11 mouse cellular contexts compared by ENCODE assay signal in the genomic region with DNA sequence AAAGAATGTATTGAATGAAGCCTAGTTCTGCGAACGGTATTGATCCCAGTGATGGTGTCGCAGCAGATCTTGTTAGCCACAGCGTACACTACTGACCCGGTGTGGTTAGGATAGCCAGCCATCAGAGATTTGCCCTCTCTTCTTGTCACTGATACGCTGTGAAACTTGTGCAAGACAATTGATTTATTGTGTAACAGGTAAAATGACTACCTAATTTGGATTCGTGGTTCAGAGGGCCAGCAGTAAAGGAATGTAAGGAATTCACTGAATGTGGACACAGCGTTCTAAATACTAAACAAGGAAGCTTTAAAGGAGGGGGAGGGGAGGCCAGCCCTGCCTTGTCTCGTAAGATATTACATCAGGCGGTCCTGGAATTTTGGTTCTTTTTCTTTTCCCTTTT.
A peak's percentile ranks its signal among the peaks of the same experiment; 100 is the strongest.
DNase-seq lines count a peak whose midpoint lies in the region; ATAC-seq and TF ChIP-seq lines count a peak whose summit lies in the region.
"Had no signal": no experiment of that assay in that cellular context is flagged by ENCODE, and none has a peak within 500 bp of the region (broad histone marks: within the 10 kb centered on the region; RNA-seq: fewer than 3 reads in every experiment).

No protein-coding gene starts in this region.

- H3K4me2 ChIP-seq in kidney, embryonic 14.5 days (replicated peaks; ENCODE audit: low read depth, low read length) = no peak overlapping the region

- H3K27ac ChIP-seq in kidney, embryonic 14.5 days (ENCODE audit: low read depth, low read length) = no peak overlapping the region

- H3K9me3 ChIP-seq in kidney, embryonic 14.5 days (ENCODE audit: control insufficient read depth, low read length) = no peaks in the 10 kb centered on the region

- no peak overlapping the region for H3K9ac ChIP-seq in kidney, embryonic 14.5 days (ENCODE audit: low read depth, low read length)

- H3K27me3 ChIP-seq in kidney, embryonic 14.5 days (ENCODE audit: control insufficient read depth, insufficient read depth, low read length) = no peaks in the 10 kb centered on the region
- H3K27me3 ChIP-seq in Patski = no peaks in the 10 kb centered on the region

- POLR2A ChIA-PET in Patski (lab: Charles Lee) = interaction anchor here (0.6 to 1.7 kb wide), 3 partner anchors 68 to 1456 kb away, joined by 3 to 8 read pairs (median 4); no protein-coding TSS in a partner anchor

- in situ Hi-C loops in Patski (cut with MboI; ENCODE audit: low pct_unique_long_range_greater_than_20kb) = loop anchor here (10.0 kb wide), 1 partner anchor 97 kb away; the partner anchor contains the start of gene Pawr

- peak; percentile 15 for TF ChIP-seq CTCF in Patski (IDR thresholded peaks at IDR 0.05)

- no peaks in the 10 kb centered on the region for H3K36me3 ChIP-seq in kidney, embryonic 14.5 days (ENCODE audit: control insufficient read depth, insufficient read depth, low read length)

- peaks cover 13% of the 10 kb centered on the region for H3K4me1 ChIP-seq in kidney, embryonic 14.5 days (ENCODE audit: control insufficient read depth, insufficient read depth, low read length)

- WGBS in kidney, embryonic 14.5 days = 45% methylated on average over 10 of the region's 10 CpGs

- CTCF ChIA-PET in Patski (lab: Charles Lee) = interaction anchor here (2.1 kb wide), 1 partner anchor 10 kb away, joined by 6 read pairs; no protein-coding TSS in a partner anchor

- no peak for ATAC-seq in kidney, embryonic 14.5 days (ENCODE audit: low FRiP score, low TSS enrichment)
- ATAC-seq in Patski = peak; percentile 49
- ATAC-seq: forebrain, embryonic 14.5 days; hindbrain, embryonic 16.5 days had no signal

- DNase-seq in kidney, adult 18-20 months = peak; percentile 46
- DNase-seq in Patski (ENCODE audit: low read depth, low spot score) = no peak
- peak; percentile 39 for DNase-seq in forelimb bud, embryonic 11.5 days (ENCODE audit: low read depth, low spot score)
- peak; percentile 44 for DNase-seq in lung, postnatal 14 days
- no peak for DNase-seq in layer of hippocampus, adult 11-12 months (ENCODE audit: low spot score)
- DNase-seq in left cerebral cortex, adult 11 months (ENCODE audit: low spot score) = no peak
- DNase-seq: cerebellum, adult 11-12 months; thymus, postnatal 25 days had no signal

- no peak overlapping the region for H3K4me3 ChIP-seq in kidney, embryonic 14.5 days (ENCODE audit: low read length)

Comparison
In these comparisons a context has a peak if more than half of its experiments do, and no peak if none do; other contexts are left out.
1. DNase-seq: peak in kidney, adult 18-20 months (single experiment), forelimb bud, embryonic 11.5 days (single experiment) and lung, postnatal 14 days (single experiment); none in Patski (single experiment), layer of hippocampus, adult 11-12 months (single experiment) and left cerebral cortex, adult 11 months (single experiment).